Mouse (Mus musculus) liver, adult 2 months (tissue): Measurements from ENCODE around the gene Cdc42bpa.

ENCODE experiments used
- CTCF ChIP-seq: fragments of 200-500 bp; IDR thresholded peaks from 2 replicates; pipeline ENCODE4 v1.5.1; 2011; ENCODE audit warnings: low read depth, low read length, control low read depth
- POLR2A ChIP-seq: fragments of 200-500 bp; IDR thresholded peaks from 2 replicates; pipeline ENCODE4 v1.6.1; 2011; ENCODE audit warnings: low read length, control low read depth; ENCODE audit not compliant: insufficient read depth; ENCODE audit errors: extremely low read depth

DNA sequence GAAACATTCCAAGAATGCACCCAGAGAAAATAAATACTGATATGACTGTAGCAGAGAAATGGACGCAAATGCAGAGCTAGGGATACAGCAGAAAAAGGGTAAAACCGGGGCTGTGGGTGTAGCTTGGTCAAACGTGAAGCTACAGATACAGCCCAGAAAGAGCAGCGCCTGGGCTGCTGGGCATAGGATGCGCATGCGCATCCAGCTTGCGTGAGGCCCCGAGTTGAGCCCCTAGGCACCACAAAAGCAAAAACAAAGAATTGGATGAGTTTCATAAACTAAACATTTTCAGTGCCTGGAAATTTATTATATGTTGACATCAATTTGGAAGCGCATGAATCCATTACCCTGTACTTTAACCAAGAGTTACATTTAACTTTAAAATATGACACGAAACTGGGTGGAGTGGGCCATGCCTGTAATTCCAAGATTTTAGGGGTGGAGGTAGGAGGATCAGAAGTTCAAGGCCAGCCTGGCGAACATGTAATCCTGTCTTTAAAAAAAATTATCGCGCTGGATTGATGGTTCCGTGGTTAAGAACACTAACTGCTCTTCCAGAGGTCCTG, 19.4 kb upstream of the Cdc42bpa start:
- no peak for TF ChIP-seq CTCF
- no peak for TF ChIP-seq POLR2A
